Mouse (Mus musculus): ENCODE data around the gene Mical3.

DNA sequence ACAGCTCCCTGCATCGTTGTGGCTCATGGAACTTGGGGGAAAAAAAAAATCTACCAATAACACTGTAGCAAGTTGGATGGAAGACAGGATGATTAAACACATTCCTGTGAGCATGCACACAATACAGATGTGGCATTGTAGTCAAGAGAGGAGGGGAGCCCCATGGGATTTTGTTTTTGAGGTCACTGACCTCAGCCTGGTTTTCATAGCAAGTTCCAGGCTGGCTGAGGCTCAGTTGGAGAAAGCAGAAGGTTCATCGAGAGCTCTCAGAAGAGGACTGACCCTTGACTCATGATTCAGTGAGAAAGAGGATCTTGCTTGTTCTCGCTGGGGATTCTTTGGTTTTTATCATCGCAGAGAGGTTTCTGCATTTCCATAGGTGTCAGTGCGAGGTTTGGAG lies 4.1 kb upstream of the Mical3 start:
- TF ChIP-seq CTCF (IDR thresholded peaks at IDR 0.05; ENCODE audit: control insufficient read depth, insufficient read depth, insufficient read length) (no peak), MYOG (IDR thresholded peaks at IDR 0.05; ENCODE audit: control insufficient read depth, extremely low read depth, insufficient read length) (no peak), MAX (IDR thresholded peaks at IDR 0.05) (no peak), CEBPB (IDR thresholded peaks at IDR 0.05; ENCODE audit: low read depth) (no peak), FOSL1 (IDR thresholded peaks at IDR 0.05; ENCODE audit: insufficient read depth, low read length, poor library complexity, severe bottlenecking) (no peak), USF1 (IDR thresholded peaks at IDR 0.05; ENCODE audit: low read depth) (no peak)

Measured in C2C12 (cell line).